Mouse (Mus musculus) midbrain, embryonic 14.5 days (tissue): Measurements from ENCODE around the gene Parvb. TPM values are rescaled to one million over a fixed set of nuclear protein-coding genes. Genes with fewer than 3 reads are reported as not detected.

ENCODE experiments used
- ATAC-seq: fragments of 200-750 bp; cut with Nextera tagmentation; 2 replicates; pipeline ENCODE4 v1.8.0; 2017; ENCODE audit warnings: moderate number of reproducible peaks, moderate library complexity; ENCODE audit not compliant: low FRiP score, low TSS enrichment
- DNase-seq: peaks from one replicate; pipeline ENCODE4 v3.0.0-alpha.2; 2015
- H3K27ac ChIP-seq: fragments of 300-500 bp; sonication (generic); replicated peaks from 2 replicates; pipeline ENCODE4 v1.5.1; 2014; ENCODE audit warnings: mild to moderate bottlenecking, low read depth, low read length, moderate library complexity
- H3K27me3 ChIP-seq: fragments of 300-500 bp; sonication (generic); 2 replicates; pipeline ENCODE4 v1.6.1; 2014; ENCODE audit warnings: low read length, control low read depth, mixed read lengths; ENCODE audit not compliant: control insufficient read depth, insufficient read depth
- H3K36me3 ChIP-seq: fragments of 300-500 bp; sonication (generic); 2 replicates; pipeline ENCODE4 v1.6.1; 2014; ENCODE audit warnings: low read length, control low read depth; ENCODE audit not compliant: control insufficient read depth, insufficient read depth
- H3K4me1 ChIP-seq: fragments of 300-500 bp; sonication (generic); 2 replicates; pipeline ENCODE4 v1.6.1; 2014; ENCODE audit warnings: mild to moderate bottlenecking, antibody characterized with exemption, low read length, control low read depth; ENCODE audit not compliant: control insufficient read depth, insufficient read depth
- H3K4me2 ChIP-seq: fragments of 300-500 bp; sonication (generic); 2 replicates; pipeline ENCODE4 v1.6.1; 2014; ENCODE audit warnings: mild to moderate bottlenecking, low read length, moderate library complexity
- H3K4me3 ChIP-seq: fragments of 300-500 bp; sonication (generic); replicated peaks from 2 replicates; pipeline ENCODE4 v1.5.1; 2014; ENCODE audit warnings: low read depth, low read length
- H3K9ac ChIP-seq: fragments of 300-500 bp; sonication (generic); replicated peaks from 2 replicates; pipeline ENCODE4 v1.6.1; 2014; ENCODE audit warnings: mild to moderate bottlenecking, low read length, moderate library complexity
- H3K9me3 ChIP-seq: fragments of 300-500 bp; sonication (generic); 2 replicates; pipeline ENCODE4 v1.6.1; 2016; ENCODE audit warnings: low read length, control low read depth, mixed read lengths; ENCODE audit not compliant: control insufficient read depth
- WGBS: fragments of 180-500 bp; shearing (Covaris S2); extraction: QIAGEN DNeasy Blood & Tissue Kit; methylation state at CpG from one replicate; pipeline ENCODE4 v1.1.7; 2014; 5-methylcytosine and 5-hydroxymethylcytosine counted together
- polyA plus RNA-seq: library from polyadenylated mRNA; unstranded; fragments of >200 nt; fragmentation: Nextera tagmentation; extraction: Ambion mirVana; gene quantifications from 2 replicates; pipeline ENCODE4 v1.2.1, GENCODE M21; 2014

Parvb gene
- polyA plus RNA-seq, 1 experiment from 2014 or later: 4.9 TPM

- Histone ChIP-seq H3K27me3 (no peaks in the 10 kb centered on the region), H3K9me3 (no peaks in the 10 kb centered on the region), H3K36me3 (no peaks in the 10 kb centered on the region), H3K9ac (no peak within 1 kb of the TSS), H3K4me3 (no peak within 1 kb of the TSS), H3K27ac (no peak within 1 kb of the TSS), H3K4me2 (no peak within 1 kb of the TSS), H3K4me1 (no peaks in the 10 kb centered on the region)
- WGBS: 90% methylated on average over 10 of the region's 10 CpGs
- ATAC-seq (no peak), DNase-seq (no peak)
Observed at GRCm38 (mm10) chr15:84323966-84324869, 92.4 kb downstream of the Parvb start, which contains the start of gene Parvg. Gene Parvg, plus strand, starts transcription at chr15:84324026.

GRCm38 (mm10) chr15:84324870-84325553 lies 93.2 kb downstream of the Parvb start:
- Histone ChIP-seq H3K27me3 (no peaks in the 10 kb centered on the region), H3K4me1 (no peaks in the 10 kb centered on the region), H3K4me2 (no peak overlapping the region), H3K36me3 (no peaks in the 10 kb centered on the region), H3K4me3 (no peak overlapping the region), H3K27ac (no peak overlapping the region), H3K9ac (no peak overlapping the region), H3K9me3 (no peaks in the 10 kb centered on the region)
- no peak for DNase-seq
- no peak for ATAC-seq
- WGBS: 79% methylated on average over 8 of the region's 8 CpGs

- H3K27me3 ChIP-seq: no peaks in the 10 kb centered on the region
- no peaks in the 10 kb centered on the region for H3K9me3 ChIP-seq
- no peak overlapping the region for H3K9ac ChIP-seq
- ATAC-seq: no peak
- H3K27ac ChIP-seq: no peak overlapping the region
- H3K4me3 ChIP-seq: no peak overlapping the region
- 41% methylated on average over 12 of the region's 12 CpGs for WGBS
- no peaks in the 10 kb centered on the region for H3K4me1 ChIP-seq
- DNase-seq: no peak
- H3K4me2 ChIP-seq: no peak overlapping the region
- no peaks in the 10 kb centered on the region for H3K36me3 ChIP-seq
Observed at GRCm38 (mm10) chr15:84325736-84326135, 93.9 kb downstream of the Parvb start.

- no peak overlapping the region for H3K9ac ChIP-seq
- ATAC-seq: no peak
- DNase-seq: no peak
- H3K4me2 ChIP-seq: no peak overlapping the region
- 83% methylated on average over 10 of the region's 10 CpGs for WGBS
- no peaks in the 10 kb centered on the region for H3K27me3 ChIP-seq
- no peaks in the 10 kb centered on the region for H3K9me3 ChIP-seq
- H3K27ac ChIP-seq: no peak overlapping the region
- H3K4me1 ChIP-seq: no peaks in the 10 kb centered on the region
- H3K4me3 ChIP-seq: no peak overlapping the region
- no peaks in the 10 kb centered on the region for H3K36me3 ChIP-seq
Observed at GRCm38 (mm10) chr15:84328870-84329269, 97.0 kb downstream of the Parvb start.

GRCm38 (mm10) chr15:84329940-84330339 lies 98.1 kb downstream of the Parvb start:
- WGBS: 88% methylated on average over 8 of the region's 8 CpGs
- Histone ChIP-seq H3K4me2 (no peak overlapping the region), H3K9ac (no peak overlapping the region)

GRCm38 (mm10) chr15:84331066-84331612 lies 99.3 kb downstream of the Parvb start:
- 90% methylated on average over 4 of the region's 4 CpGs for WGBS
- Histone ChIP-seq H3K4me1 (0 out of 2 replicates have a peak, but pooled peaks cover 3% of the 10 kb centered on the region), H3K27me3 (no peaks in the 10 kb centered on the region), H3K9ac (no peak overlapping the region), H3K9me3 (no peaks in the 10 kb centered on the region), H3K27ac (no peak overlapping the region), H3K4me2 (no peak overlapping the region), H3K36me3 (no peaks in the 10 kb centered on the region), H3K4me3 (no peak overlapping the region)
- no peak for ATAC-seq
- DNase-seq: no peak

More at GRCm38 (mm10) chr15:84329940-84330339, 98.1 kb downstream of the Parvb start:
- H3K27me3 ChIP-seq: no peaks in the 10 kb centered on the region
- H3K27ac ChIP-seq: no peak overlapping the region
- ATAC-seq (no peak), DNase-seq (no peak)
- no peak overlapping the region for H3K4me3 ChIP-seq
- H3K9me3 ChIP-seq: no peaks in the 10 kb centered on the region
- 0 out of 2 replicates have a peak, but pooled peaks cover 3% of the 10 kb centered on the region for H3K4me1 ChIP-seq
- H3K36me3 ChIP-seq: no peaks in the 10 kb centered on the region

- Histone ChIP-seq H3K36me3 (no peaks in the 10 kb centered on the region), H3K9ac (no peak overlapping the region), H3K27ac (no peak overlapping the region; the same call in 1 of the 2 replicates), H3K9me3 (no peaks in the 10 kb centered on the region), H3K4me1 (0 out of 2 replicates have a peak, but pooled peaks cover 5% of the 10 kb centered on the region), H3K27me3 (no peaks in the 10 kb centered on the region), H3K4me3 (no peak overlapping the region), H3K4me2 (no peak overlapping the region)
- 72% methylated on average over 12 of the region's 12 CpGs for WGBS
- DNase-seq (no peak), ATAC-seq (no peak)
Observed at GRCm38 (mm10) chr15:84336281-84336817, 104.5 kb downstream of the Parvb start.

- no peak overlapping the region for H3K27ac ChIP-seq
Observed at GRCm38 (mm10) chr15:84337599-84337998, 105.8 kb downstream of the Parvb start.

More at GRCm38 (mm10) chr15:84337599-84337998, 105.8 kb downstream of the Parvb start:
- ATAC-seq (no peak), DNase-seq (no peak)
- Histone ChIP-seq H3K27me3 (no peaks in the 10 kb centered on the region), H3K4me2 (no peak overlapping the region), H3K9ac (no peak overlapping the region), H3K9me3 (no peaks in the 10 kb centered on the region), H3K4me1 (0 out of 2 replicates have a peak, but pooled peaks cover 5% of the 10 kb centered on the region), H3K4me3 (no peak overlapping the region), H3K36me3 (no peaks in the 10 kb centered on the region)
- WGBS: 74% methylated on average over 5 of the region's 5 CpGs
